Mouse (Mus musculus): ENCODE data around the gene Mup3.
"Not testable (repeated sequence)": the region's sequence is repeated elsewhere in the genome, so short reads cannot be mapped to it uniquely, and the experiment has no call there.

Gene Mup3

DNA sequence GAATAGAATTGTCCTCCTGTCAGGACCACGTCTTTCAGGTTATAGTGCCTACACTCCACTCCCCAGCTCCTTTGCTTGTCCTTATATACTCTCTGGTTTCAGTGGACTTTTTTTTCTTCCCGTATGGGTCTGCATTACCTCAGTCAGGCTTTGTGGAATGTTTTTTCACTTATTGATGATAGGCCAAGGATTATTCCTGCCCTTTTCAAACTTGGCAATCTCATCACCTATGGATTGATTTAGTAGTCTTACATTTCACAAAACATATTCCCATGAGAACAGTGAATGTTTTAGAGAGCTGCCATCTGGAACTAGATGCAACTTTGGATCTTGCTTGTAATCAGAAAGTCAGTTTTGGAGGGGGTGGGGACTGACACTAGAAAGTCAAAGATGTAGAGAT, at the start of gene Mup3:
Mup3 (minus strand) TSS at position 102 of the 400 bp plus-strand sequence.
- DNase-seq (ENCODE audit: low spot score in 2 of 2) = no peak

DNA sequence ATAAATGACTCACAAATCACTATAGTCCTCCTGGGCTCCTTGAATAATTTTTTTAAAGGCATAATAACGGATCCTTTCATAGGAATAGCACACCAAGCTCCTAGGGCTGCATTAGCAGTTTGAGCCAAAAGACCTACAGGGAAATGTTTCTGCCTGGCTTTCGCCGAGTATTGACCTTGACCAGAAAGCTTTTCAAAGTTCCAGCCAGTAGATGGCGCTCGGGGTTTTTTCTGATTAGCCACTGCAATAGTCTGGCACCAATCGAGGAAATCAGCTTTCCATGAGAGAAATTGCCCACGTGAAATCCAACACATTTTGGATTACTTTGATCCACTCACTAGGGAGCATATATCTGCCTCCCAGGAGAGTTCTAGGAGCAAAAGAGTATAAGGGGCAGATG, 46.6 kb upstream of the Mup3 start:
- no peak for DNase-seq (ENCODE audit: low spot score in 2 of 2)

DNA sequence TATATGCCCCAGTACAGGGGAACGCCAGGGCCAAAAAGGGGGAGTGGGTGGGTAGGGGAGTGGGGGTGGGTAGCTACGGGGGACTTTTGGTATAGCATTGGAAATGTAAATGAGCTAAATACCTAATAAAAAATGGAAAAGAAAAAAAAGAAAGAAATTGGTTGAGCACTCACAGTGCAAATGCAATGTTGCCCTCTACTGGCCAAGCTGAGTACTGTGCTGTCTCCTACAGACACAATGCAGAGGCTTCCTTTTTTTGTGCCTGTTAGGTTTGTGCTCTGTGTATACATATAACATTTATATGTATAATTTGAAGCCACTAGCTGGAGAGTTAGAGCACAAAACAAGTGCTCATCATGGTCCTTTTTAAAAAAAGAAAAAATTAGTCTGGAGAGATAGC, 16.2 kb upstream of the Mup3 start:
- not testable (repeated sequence) for DNase-seq (ENCODE audit: low spot score in 2 of 2)

DNA sequence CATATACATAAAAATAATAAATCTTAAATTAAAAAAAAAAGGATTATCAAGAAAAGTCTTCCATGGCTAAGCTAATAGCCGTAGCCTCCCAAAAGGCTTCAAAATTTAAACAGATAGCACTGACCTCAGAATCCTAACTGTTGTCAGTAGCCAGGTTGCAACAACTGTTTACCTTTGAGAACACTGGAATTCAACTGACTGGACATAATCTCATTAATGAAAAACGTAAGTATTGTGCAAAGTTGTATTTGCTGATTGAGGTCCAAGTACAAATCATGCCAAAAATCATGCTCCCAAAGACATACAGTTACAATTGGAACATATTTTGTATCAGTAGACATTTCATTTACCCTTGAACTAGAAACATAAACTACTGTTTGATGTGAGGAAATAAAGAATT, 811 bp upstream of the Mup3 start:
- DNase-seq (ENCODE audit: low spot score in 2 of 2) = no peak

DNA sequence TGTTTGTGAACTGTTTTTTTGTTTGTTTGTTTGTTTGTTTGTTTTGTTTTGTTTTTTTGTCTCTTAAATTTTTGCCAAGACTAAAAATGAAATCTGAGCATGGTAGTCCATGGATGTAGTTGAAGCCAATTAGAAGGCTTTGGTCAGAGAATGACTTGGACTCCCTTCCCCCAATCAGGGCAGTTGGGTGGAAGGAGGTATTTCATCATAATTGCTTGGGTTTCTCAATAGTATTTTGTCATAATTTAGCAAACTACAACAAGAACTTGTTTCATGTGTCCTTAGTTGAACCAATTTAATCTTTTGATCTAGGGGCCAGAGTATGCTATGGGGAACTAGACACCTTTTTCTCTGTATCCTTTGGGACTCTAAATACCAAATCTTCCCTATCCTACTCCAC, 4.4 kb downstream of the Mup3 start:
- DNase-seq (ENCODE audit: low spot score in 2 of 2) = no peak

DNA sequence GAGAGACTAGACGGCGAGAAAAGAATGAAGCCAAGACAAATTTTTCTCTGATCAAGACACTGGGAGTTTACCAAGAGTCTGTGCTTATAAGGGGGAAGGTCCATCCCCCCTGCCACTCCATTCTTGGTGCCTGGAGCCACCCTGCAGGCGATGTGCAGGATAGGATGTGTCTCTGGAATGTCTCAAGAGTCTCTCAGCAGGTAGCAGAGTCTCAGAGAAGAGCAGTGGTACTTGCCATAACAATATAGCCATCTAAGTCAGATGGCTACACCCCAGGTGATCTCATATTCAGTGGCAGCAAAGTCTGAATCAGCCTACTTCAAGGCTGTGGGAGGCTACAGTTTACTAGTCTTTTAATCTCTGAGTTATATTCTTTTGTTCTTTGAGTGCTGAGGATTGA, 12.0 kb downstream of the Mup3 start:
- DNase-seq (ENCODE audit: low spot score in 2 of 2) = no peak

DNA sequence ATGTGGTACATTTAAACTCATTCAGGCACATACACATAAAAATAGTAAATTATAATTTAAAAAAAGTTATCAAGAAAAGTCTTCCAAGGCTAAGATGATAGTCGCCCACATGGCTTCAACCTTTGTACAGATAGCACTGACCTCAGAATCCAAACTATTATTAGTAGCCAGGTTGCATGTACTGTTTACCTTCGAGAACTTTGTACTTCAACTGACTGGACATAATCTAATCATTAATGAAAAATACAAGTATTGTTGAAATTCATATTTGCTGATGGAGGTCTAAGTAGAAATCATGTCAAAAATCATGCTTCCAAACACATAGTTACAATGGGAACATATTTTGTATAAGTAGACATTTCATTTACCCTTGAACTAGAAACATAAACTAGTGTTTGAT, 32.4 kb downstream of the Mup3 start:
- not testable (repeated sequence) for DNase-seq (ENCODE audit: low spot score in 2 of 2)

DNA sequence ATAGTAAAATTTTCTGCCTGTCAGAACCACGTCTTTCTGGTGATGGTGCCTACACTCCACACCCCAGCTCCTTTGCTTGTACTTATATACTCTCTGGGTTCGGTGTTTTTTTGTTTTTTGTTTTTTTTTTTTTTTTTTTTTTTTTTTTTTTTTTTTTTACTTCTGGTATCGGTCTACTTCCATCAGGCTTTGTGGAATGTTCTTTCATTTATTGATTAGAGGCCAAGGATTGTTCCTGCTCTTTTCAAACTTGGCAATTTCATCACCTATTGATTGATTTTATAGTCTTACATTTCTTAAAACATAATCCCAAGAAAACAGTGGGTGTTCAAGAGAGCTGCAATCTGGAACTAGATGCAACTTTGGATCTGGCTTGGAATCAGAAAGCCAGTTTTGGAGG, 33.1 kb downstream of the Mup3 start, which contains the start of gene Mup20:
Mup20 (minus strand) TSS at position 101 of the 400 bp plus-strand sequence.
- DNase-seq (ENCODE audit: low spot score in 2 of 2) = not testable (repeated sequence)

All from urinary bladder, postnatal 4 days (tissue).